In genomic region chr8:65097760-65098415, GRCm38 (mm10) we compare ENCODE assay signal across 34 mouse cellular contexts. TPM values are rescaled to one million over a fixed set of nuclear protein-coding genes. Genes with fewer than 3 reads are reported as not detected.
DNase-seq lines count a peak whose midpoint lies in the region; ATAC-seq and TF ChIP-seq lines count a peak whose summit lies in the region.
"Had no signal": no experiment of that assay in that cellular context is flagged by ENCODE, and none has a peak within 500 bp of the region (broad histone marks: within the 10 kb centered on the region; RNA-seq: fewer than 3 reads in every experiment).

No protein-coding gene starts in this region.

- H3K9me3 ChIP-seq in midbrain, embryonic 11.5 days (ENCODE audit: control insufficient read depth, low read length) = no peaks in the 10 kb centered on the region
- no peaks in the 10 kb centered on the region for H3K9me3 ChIP-seq in midbrain, embryonic 16.5 days (replicated peaks; ENCODE audit: control insufficient read depth, low read length, poor library complexity, severe bottlenecking)
- H3K9me3 ChIP-seq in intestine, embryonic 16.5 days (ENCODE audit: control insufficient read depth, low read length) = no peaks in the 10 kb centered on the region
- no peaks in the 10 kb centered on the region for H3K9me3 ChIP-seq in kidney, embryonic 14.5 days (ENCODE audit: control insufficient read depth, low read length)
- H3K9me3 ChIP-seq in hindbrain, embryonic 12.5 days (replicated peaks) = no peaks in the 10 kb centered on the region
- no peaks in the 10 kb centered on the region for H3K9me3 ChIP-seq in forebrain, postnatal 0 days (ENCODE audit: low read length)
- H3K9me3 ChIP-seq: heart, embryonic 15.5 days; limb, embryonic 15.5 days; liver, embryonic 15.5 days; midbrain, embryonic 10.5 days had no signal

- intact Hi-C loops in gastrocnemius, postnatal 36 days (cut with DNase I) = no loop called here

- H3K4me2 ChIP-seq in midbrain, embryonic 11.5 days = no peak overlapping the region
- H3K4me2 ChIP-seq in midbrain, embryonic 16.5 days (ENCODE audit: low read length) = no peak overlapping the region
- H3K4me2 ChIP-seq in intestine, embryonic 16.5 days (ENCODE audit: low read depth, low read length) = no peak overlapping the region
- no peak overlapping the region for H3K4me2 ChIP-seq in kidney, embryonic 14.5 days (replicated peaks; ENCODE audit: low read depth, low read length)
- no peak overlapping the region for H3K4me2 ChIP-seq in hindbrain, embryonic 12.5 days (replicated peaks)
- H3K4me2 ChIP-seq in forebrain, postnatal 0 days (ENCODE audit: low read depth) = no peak overlapping the region
- H3K4me2 ChIP-seq: heart, embryonic 15.5 days; hindbrain, embryonic 14.5 days; limb, embryonic 15.5 days; liver, embryonic 15.5 days had no signal

- H3K4me3 ChIP-seq in midbrain, embryonic 11.5 days (ENCODE audit: low read depth, low read length) = no peak overlapping the region
- no peak overlapping the region for H3K4me3 ChIP-seq in midbrain, embryonic 16.5 days (ENCODE audit: low read depth, low read length)
- H3K4me3 ChIP-seq in intestine, embryonic 16.5 days (ENCODE audit: low read length) = no peak overlapping the region
- no peak overlapping the region for H3K4me3 ChIP-seq in kidney, embryonic 14.5 days (ENCODE audit: low read length)
- no peak overlapping the region for H3K4me3 ChIP-seq in hindbrain, embryonic 12.5 days
- no peak overlapping the region for H3K4me3 ChIP-seq in forebrain, postnatal 0 days (ENCODE audit: low read depth, low read length)
- H3K4me3 ChIP-seq: heart, embryonic 15.5 days; left cerebral cortex, adult 2 months; limb, embryonic 15.5 days; liver, embryonic 15.5 days; midbrain, embryonic 10.5 days had no signal

- ATAC-seq in midbrain, embryonic 11.5 days (ENCODE audit: low FRiP score) = no peak
- ATAC-seq in midbrain, embryonic 16.5 days = no peak
- peak; percentile 92 for ATAC-seq in intestine, embryonic 16.5 days
- ATAC-seq in kidney, embryonic 14.5 days (ENCODE audit: low FRiP score, low TSS enrichment) = peak; percentile 60; the same call in 1 of the 2 replicates
- ATAC-seq in hindbrain, embryonic 12.5 days (ENCODE audit: low FRiP score) = no peak
- ATAC-seq in forebrain, postnatal 0 days = no peak
- ATAC-seq: inflammation-experienced regulatory T-cells, adult 6 months; lung, postnatal 0 days had no signal

- TF ChIP-seq CTCF in forebrain, postnatal 0 days (IDR thresholded peaks at IDR 0.05; ENCODE audit: low read depth) = no peak

- 78% methylated on average over 7 of the region's 7 CpGs for WGBS in midbrain, embryonic 11.5 days
- WGBS in midbrain, embryonic 16.5 days = 66% methylated on average over 7 of the region's 7 CpGs
- WGBS in intestine, embryonic 16.5 days = 42% methylated on average over 7 of the region's 7 CpGs
- 53% methylated on average over 7 of the region's 7 CpGs for WGBS in kidney, embryonic 14.5 days
- 73% methylated on average over 7 of the region's 7 CpGs for WGBS in hindbrain, embryonic 12.5 days
- WGBS in forebrain, postnatal 0 days = 72% methylated on average over 7 of the region's 7 CpGs

- H3K27me3 ChIP-seq in midbrain, embryonic 11.5 days (ENCODE audit: control insufficient read depth, insufficient read depth, low read length) = no peaks in the 10 kb centered on the region
- H3K27me3 ChIP-seq in midbrain, embryonic 16.5 days (ENCODE audit: control insufficient read depth, insufficient read depth, low read depth, low read length) = no peaks in the 10 kb centered on the region
- no peaks in the 10 kb centered on the region for H3K27me3 ChIP-seq in intestine, embryonic 16.5 days (replicated peaks; ENCODE audit: control insufficient read depth, insufficient read depth, low read length)
- H3K27me3 ChIP-seq in kidney, embryonic 14.5 days (ENCODE audit: control insufficient read depth, insufficient read depth, low read length) = no peaks in the 10 kb centered on the region
- no peaks in the 10 kb centered on the region for H3K27me3 ChIP-seq in hindbrain, embryonic 12.5 days
- no peaks in the 10 kb centered on the region for H3K27me3 ChIP-seq in forebrain, postnatal 0 days (ENCODE audit: insufficient read depth, low read length)
- H3K27me3 ChIP-seq: CH12.LX; heart, embryonic 15.5 days; limb, embryonic 15.5 days; liver, embryonic 15.5 days had no signal

- H3K27ac ChIP-seq in midbrain, embryonic 11.5 days (ENCODE audit: low read depth, low read length) = no peak overlapping the region
- H3K27ac ChIP-seq in midbrain, embryonic 16.5 days (ENCODE audit: low read length) = no peak overlapping the region
- no peak overlapping the region for H3K27ac ChIP-seq in intestine, embryonic 16.5 days (ENCODE audit: low read length)
- no peak overlapping the region for H3K27ac ChIP-seq in kidney, embryonic 14.5 days (ENCODE audit: low read depth, low read length)
- no peak overlapping the region for H3K27ac ChIP-seq in hindbrain, embryonic 12.5 days
- H3K27ac ChIP-seq in forebrain, postnatal 0 days (ENCODE audit: low read depth, low read length) = no peak overlapping the region
- H3K27ac ChIP-seq: heart, embryonic 15.5 days; hindbrain, embryonic 14.5 days; left cerebral cortex, adult 2 months; limb, embryonic 15.5 days; liver, embryonic 15.5 days; midbrain, embryonic 10.5 days had no signal

- DNase-seq in midbrain, embryonic 11.5 days (ENCODE audit: low spot score, missing footprints) = peak; percentile 21
- DNase-seq in gastrocnemius, postnatal 36 days = no peak
- no peak for DNase-seq in forebrain, postnatal 0 days
- DNase-seq: adrenal gland, postnatal 14 days; B cell, adult 2 months; cerebellum, adult 9-11 months; gastrocnemius, postnatal 25 days; heart, postnatal 36 days; left cerebral cortex, postnatal 4 days; retina, postnatal 1 day; right cerebral cortex, postnatal 25 days; thymus, postnatal 14 days had no signal

- H3K9ac ChIP-seq in midbrain, embryonic 11.5 days (ENCODE audit: low read length) = no peak overlapping the region
- no peak overlapping the region for H3K9ac ChIP-seq in midbrain, embryonic 16.5 days (ENCODE audit: low read depth, low read length)
- no peak overlapping the region for H3K9ac ChIP-seq in intestine, embryonic 16.5 days (ENCODE audit: low read depth, low read length)
- H3K9ac ChIP-seq in kidney, embryonic 14.5 days (ENCODE audit: low read depth, low read length) = no peak overlapping the region
- H3K9ac ChIP-seq in hindbrain, embryonic 12.5 days = no peak overlapping the region
- H3K9ac ChIP-seq in forebrain, postnatal 0 days = no peak overlapping the region
- H3K9ac ChIP-seq: heart, embryonic 15.5 days; hindbrain, embryonic 14.5 days; limb, embryonic 15.5 days; liver, embryonic 15.5 days had no signal

- H3K36me3 ChIP-seq in midbrain, embryonic 11.5 days (ENCODE audit: control insufficient read depth, insufficient read depth, low read length) = no peaks in the 10 kb centered on the region
- no peaks in the 10 kb centered on the region for H3K36me3 ChIP-seq in midbrain, embryonic 16.5 days (ENCODE audit: control insufficient read depth, insufficient read depth, low read length)
- no peaks in the 10 kb centered on the region for H3K36me3 ChIP-seq in intestine, embryonic 16.5 days (ENCODE audit: control insufficient read depth, insufficient read depth, low read length)
- H3K36me3 ChIP-seq in kidney, embryonic 14.5 days (ENCODE audit: control insufficient read depth, insufficient read depth, low read length) = no peaks in the 10 kb centered on the region
- no peaks in the 10 kb centered on the region for H3K36me3 ChIP-seq in hindbrain, embryonic 12.5 days
- no peaks in the 10 kb centered on the region for H3K36me3 ChIP-seq in forebrain, postnatal 0 days (ENCODE audit: insufficient read depth)
- H3K36me3 ChIP-seq: heart, embryonic 15.5 days; limb, embryonic 15.5 days; liver, embryonic 15.5 days; midbrain, embryonic 10.5 days had no signal

- H3K4me1 ChIP-seq in midbrain, embryonic 11.5 days (ENCODE audit: control insufficient read depth, insufficient read depth, low read length) = no peaks in the 10 kb centered on the region
- H3K4me1 ChIP-seq in midbrain, embryonic 16.5 days (ENCODE audit: control insufficient read depth, insufficient read depth, low read length) = no peaks in the 10 kb centered on the region
- peaks cover 4% of the 10 kb centered on the region for H3K4me1 ChIP-seq in intestine, embryonic 16.5 days (ENCODE audit: control insufficient read depth, insufficient read depth, low read length)
- no peaks in the 10 kb centered on the region for H3K4me1 ChIP-seq in kidney, embryonic 14.5 days (ENCODE audit: control insufficient read depth, insufficient read depth, low read length)
- H3K4me1 ChIP-seq in hindbrain, embryonic 12.5 days = no peaks in the 10 kb centered on the region
- H3K4me1 ChIP-seq in forebrain, postnatal 0 days (ENCODE audit: insufficient read depth) = no peaks in the 10 kb centered on the region
- H3K4me1 ChIP-seq: heart, embryonic 15.5 days; limb, embryonic 15.5 days; liver, embryonic 15.5 days; midbrain, embryonic 10.5 days had no signal

RNA-seq across cellular contexts. Expression of gene Gm10663, which starts 23.1 kb away (rescaled TPM):
- not detected in 2 replicates for polyA plus RNA-seq in midbrain, embryonic 11.5 days (2014; fragmentation: Nextera tagmentation; extraction: Ambion mirVana)
- not detected in 2 replicates for polyA plus RNA-seq in midbrain, embryonic 16.5 days (2015; fragmentation: Nextera tagmentation; extraction: Ambion mirVana)
- not detected in 2 replicates for polyA plus RNA-seq in intestine, embryonic 16.5 days (2015; fragmentation: Nextera tagmentation; extraction: Ambion mirVana)
- not detected in 2 replicates for polyA plus RNA-seq in kidney, embryonic 14.5 days (2014; fragmentation: Nextera tagmentation; extraction: Ambion mirVana)
- not detected for total RNA-seq in gastrocnemius, postnatal 36 days (2021)
- not detected in 2 replicates for polyA plus RNA-seq in hindbrain, embryonic 12.5 days (2016; fragmentation: Nextera tagmentation; extraction: Ambion mirVana)
- total RNA-seq in forebrain, postnatal 0 days (2014; rRNA removed) = not detected in 2 replicates
- polyA plus RNA-seq in forebrain, postnatal 0 days (2015; fragmentation: Nextera tagmentation; extraction: Ambion mirVana) = not detected in 2 replicates
- total RNA-seq: adrenal gland, postnatal 14 days; CH12.LX; gastrocnemius, postnatal 25 days; heart, postnatal 36 days; layer of hippocampus, postnatal 10 days; left cerebral cortex, adult 2 months; left cerebral cortex, postnatal 4 days; MEL had no signal
- polyA plus RNA-seq: brain, embryonic 14.5 days; cortical plate, adult 2 months; embryonic facial prominence, embryonic 11.5 days; forebrain, embryonic 11.5 days; heart, embryonic 15.5 days; hindbrain, embryonic 14.5 days; inflammation-experienced regulatory T-cells, adult 6 months; limb, embryonic 15.5 days; liver, embryonic 15.5 days; lung, postnatal 0 days; midbrain, embryonic 10.5 days; neural tube, embryonic 11.5 days; spleen, adult 2 months; testis, adult 2 months had no signal

RNA-seq across cellular contexts. Expression of gene BC030870, which starts 31.5 kb away (rescaled TPM):
- not detected in 2 replicates for polyA plus RNA-seq in midbrain, embryonic 11.5 days (2014; fragmentation: Nextera tagmentation; extraction: Ambion mirVana)
- not detected in 2 replicates for polyA plus RNA-seq in midbrain, embryonic 16.5 days (2015; fragmentation: Nextera tagmentation; extraction: Ambion mirVana)
- 45.3 and 45.8 TPM in 2 replicates for polyA plus RNA-seq in intestine, embryonic 16.5 days (2015; fragmentation: Nextera tagmentation; extraction: Ambion mirVana)
- polyA plus RNA-seq in kidney, embryonic 14.5 days (2014; fragmentation: Nextera tagmentation; extraction: Ambion mirVana) = 0.32 TPM in 1 of 2 replicates, not detected in the other
- total RNA-seq in gastrocnemius, postnatal 36 days (2021) = not detected
- polyA plus RNA-seq in hindbrain, embryonic 12.5 days (2016; fragmentation: Nextera tagmentation; extraction: Ambion mirVana) = not detected in 2 replicates
- total RNA-seq in forebrain, postnatal 0 days (2014; rRNA removed) = not detected in 2 replicates
- not detected in 2 replicates for polyA plus RNA-seq in forebrain, postnatal 0 days (2015; fragmentation: Nextera tagmentation; extraction: Ambion mirVana)
- total RNA-seq: adrenal gland, postnatal 14 days; CH12.LX; gastrocnemius, postnatal 25 days; heart, postnatal 36 days; layer of hippocampus, postnatal 10 days; left cerebral cortex, adult 2 months; left cerebral cortex, postnatal 4 days; MEL had no signal
- polyA plus RNA-seq: brain, embryonic 14.5 days; cortical plate, adult 2 months; embryonic facial prominence, embryonic 11.5 days; forebrain, embryonic 11.5 days; heart, embryonic 15.5 days; hindbrain, embryonic 14.5 days; inflammation-experienced regulatory T-cells, adult 6 months; limb, embryonic 15.5 days; liver, embryonic 15.5 days; midbrain, embryonic 10.5 days; neural tube, embryonic 11.5 days; spleen, adult 2 months; testis, adult 2 months had no signal

Comparison
In these comparisons a context has a peak if more than half of its experiments do, and no peak if none do; other contexts are left out.
1. ATAC-seq: peak in intestine, embryonic 16.5 days (single experiment) and kidney, embryonic 14.5 days (single experiment); none in midbrain, embryonic 11.5 days (single experiment), midbrain, embryonic 16.5 days (single experiment), hindbrain, embryonic 12.5 days (single experiment) and forebrain, postnatal 0 days (single experiment).
2. RNA of gene BC030870, which starts 31.5 kb away (polyA plus RNA-seq): 45.3 to 45.8 TPM in intestine, embryonic 16.5 days; 0.32 TPM in kidney, embryonic 14.5 days, not detected in midbrain, embryonic 16.5 days, not detected in forebrain, postnatal 0 days, not detected in midbrain, embryonic 11.5 days and not detected in hindbrain, embryonic 12.5 days; every median in the first group is over 10 times any median in the second.